Mouse (Mus musculus): ENCODE data around the gene Mnat1. TPM values are rescaled to one million over a fixed set of nuclear protein-coding genes. Genes with fewer than 3 reads are reported as not detected.

Mnat1 gene
- polyA plus RNA-seq, 1 experiment from 2014 or later: 18.8 TPM

GRCm38 (mm10) chr12:73294884-73295283, 171.4 kb downstream of the Mnat1 start:
- Histone ChIP-seq H3K27me3 (no peaks in the 10 kb centered on the region), H3K27ac (no peak overlapping the region), H3K4me3 (replicated peaks) (no peak overlapping the region), H3K4me2 (replicated peaks) (no peak overlapping the region), H3K9me3 (no peaks in the 10 kb centered on the region), H3K4me1 (replicated peaks) (peaks cover 12% of the 10 kb centered on the region), H3K36me3 (peaks cover 29% of the 10 kb centered on the region), H3K9ac (replicated peaks) (no peak overlapping the region)
- no peak for ATAC-seq

GRCm38 (mm10) chr12:73295505-73296140, 172.1 kb downstream of the Mnat1 start:
- no peak overlapping the region for H3K4me3 ChIP-seq (replicated peaks)
- H3K9me3 ChIP-seq: no peaks in the 10 kb centered on the region
- no peak overlapping the region for H3K9ac ChIP-seq (replicated peaks)
- WGBS: 60% methylated on average over 11 of the region's 11 CpGs
- peaks cover 31% of the 10 kb centered on the region for H3K36me3 ChIP-seq
- ATAC-seq: no peak
- H3K27ac ChIP-seq: no peak overlapping the region
- no peaks in the 10 kb centered on the region for H3K27me3 ChIP-seq
- H3K4me2 ChIP-seq (replicated peaks): no peak overlapping the region
- H3K4me1 ChIP-seq (replicated peaks): peaks cover 12% of the 10 kb centered on the region

- no peak overlapping the region for H3K27ac ChIP-seq
- no peak overlapping the region for H3K9ac ChIP-seq (replicated peaks)
- no peak for ATAC-seq
- H3K9me3 ChIP-seq: no peaks in the 10 kb centered on the region
- H3K27me3 ChIP-seq: no peaks in the 10 kb centered on the region
- H3K4me3 ChIP-seq (replicated peaks): no peak overlapping the region
- peaks cover 12% of the 10 kb centered on the region for H3K4me1 ChIP-seq (replicated peaks)
- no peak overlapping the region for H3K4me2 ChIP-seq (replicated peaks)
- H3K36me3 ChIP-seq: peaks cover 18% of the 10 kb centered on the region
- WGBS: 90% methylated on average over 5 of the region's 5 CpGs
These were observed 175.1 kb downstream of the Mnat1 start for GRCm38 (mm10) chr12:73298621-73299020.

GRCm38 (mm10) chr12:73300531-73300930, 177.0 kb downstream of the Mnat1 start:
- peaks cover 10% of the 10 kb centered on the region for H3K36me3 ChIP-seq

GRCm38 (mm10) chr12:73304636-73305035, 181.1 kb downstream of the Mnat1 start:
- WGBS: 94% methylated on average over 4 of the region's 4 CpGs
- Histone ChIP-seq H3K9ac (replicated peaks) (no peak overlapping the region), H3K4me2 (replicated peaks) (no peak overlapping the region), H3K27ac (no peak overlapping the region), H3K4me3 (replicated peaks) (no peak overlapping the region), H3K36me3 (peaks cover 5% of the 10 kb centered on the region; the same call in 1 of the 2 replicates), H3K27me3 (no peaks in the 10 kb centered on the region), H3K9me3 (no peaks in the 10 kb centered on the region), H3K4me1 (replicated peaks) (no peaks in the 10 kb centered on the region)
- no peak for ATAC-seq

More at GRCm38 (mm10) chr12:73300531-73300930, 177.0 kb downstream of the Mnat1 start:
- Histone ChIP-seq H3K27ac (no peak overlapping the region), H3K4me1 (replicated peaks) (peaks cover 8% of the 10 kb centered on the region), H3K9ac (replicated peaks) (no peak overlapping the region), H3K4me2 (replicated peaks) (no peak overlapping the region), H3K9me3 (no peaks in the 10 kb centered on the region), H3K27me3 (no peaks in the 10 kb centered on the region), H3K4me3 (replicated peaks) (no peak overlapping the region)
- no peak for ATAC-seq
- 95% methylated on average over 2 of the region's 2 CpGs for WGBS

GRCm38 (mm10) chr12:73307750-73308149, 184.2 kb downstream of the Mnat1 start:
- Histone ChIP-seq H3K4me1 (replicated peaks) (no peaks in the 10 kb centered on the region), H3K27ac (no peak overlapping the region), H3K4me3 (replicated peaks) (no peak overlapping the region), H3K4me2 (replicated peaks) (no peak overlapping the region), H3K9ac (replicated peaks) (no peak overlapping the region), H3K9me3 (no peaks in the 10 kb centered on the region), H3K27me3 (no peaks in the 10 kb centered on the region), H3K36me3 (peaks cover 8% of the 10 kb centered on the region)
- WGBS: 94% methylated on average over 4 of the region's 4 CpGs
- ATAC-seq: no peak

GRCm38 (mm10) chr12:73308711-73309110, 185.2 kb downstream of the Mnat1 start:
- no peak for ATAC-seq
- no peak overlapping the region for H3K4me3 ChIP-seq (replicated peaks)
- H3K4me2 ChIP-seq (replicated peaks): no peak overlapping the region
- H3K9me3 ChIP-seq: no peaks in the 10 kb centered on the region
- H3K27me3 ChIP-seq: no peaks in the 10 kb centered on the region
- 99% methylated on average over 2 of the region's 2 CpGs for WGBS
- peaks cover 8% of the 10 kb centered on the region for H3K36me3 ChIP-seq
- H3K27ac ChIP-seq: no peak overlapping the region
- H3K4me1 ChIP-seq (replicated peaks): no peaks in the 10 kb centered on the region
- H3K9ac ChIP-seq (replicated peaks): no peak overlapping the region

- Histone ChIP-seq H3K9me3 (no peaks in the 10 kb centered on the region), H3K4me1 (replicated peaks) (no peaks in the 10 kb centered on the region), H3K4me3 (replicated peaks) (no peak overlapping the region), H3K27ac (no peak overlapping the region), H3K27me3 (no peaks in the 10 kb centered on the region), H3K4me2 (replicated peaks) (no peak overlapping the region), H3K9ac (replicated peaks) (no peak overlapping the region), H3K36me3 (peaks cover 9% of the 10 kb centered on the region; the same call in 1 of the 2 replicates)
- 93% methylated on average over 7 of the region's 7 CpGs for WGBS
- ATAC-seq: no peak
These were observed 194.5 kb downstream of the Mnat1 start for GRCm38 (mm10) chr12:73317706-73318686.

Other genes with a start within 250 kb of the Mnat1 start
- gene Six6, start 183.8 kb upstream of the Mnat1 start, polyA plus RNA-seq (2015; fragmentation: Nextera tagmentation; extraction: Ambion mirVana): 0.86 and 2.5 TPM in 2 replicates
- 2.3 and 3.2 TPM in 2 replicates for gene 4930447C04Rik, start 182.9 kb upstream of the Mnat1 start, polyA plus RNA-seq (2015; fragmentation: Nextera tagmentation; extraction: Ambion mirVana)
- 0.64 and 0.70 TPM in 2 replicates for gene Six1, start 69.8 kb upstream of the Mnat1 start, polyA plus RNA-seq (2015; fragmentation: Nextera tagmentation; extraction: Ambion mirVana)
- 0.37 and 0.61 TPM in 2 replicates for gene Six4, start 10.3 kb upstream of the Mnat1 start, polyA plus RNA-seq (2015; fragmentation: Nextera tagmentation; extraction: Ambion mirVana)
- gene Trmt5, start 163.0 kb downstream of the Mnat1 start, polyA plus RNA-seq (2015; fragmentation: Nextera tagmentation; extraction: Ambion mirVana): 16.5 and 17.6 TPM in 2 replicates
- gene Slc38a6, start 163.1 kb downstream of the Mnat1 start, polyA plus RNA-seq (2015; fragmentation: Nextera tagmentation; extraction: Ambion mirVana): 10.0 and 10.4 TPM in 2 replicates